Mouse (Mus musculus): Measurements from ENCODE around the gene Akr1d1. TPM values are rescaled to one million over a fixed set of nuclear protein-coding genes. Genes with fewer than 3 reads are reported as not detected.

Akr1d1 gene
- polyA plus RNA-seq (2012; rRNA removed): 18.7 and 19.1 TPM in 2 replicates

- Histone ChIP-seq H3K27me3 (replicated peaks; ENCODE audit: control insufficient read depth, insufficient read depth, low read length) (no peaks in the 10 kb centered on the region), H3K4me1 (ENCODE audit: control insufficient read depth, insufficient read depth, low read length) (peaks cover 7% of the 10 kb centered on the region), H3K4me3 (ENCODE audit: insufficient read depth, low read depth, low read length) (no peak within 1 kb of the TSS), H3K27ac (ENCODE audit: insufficient read depth, low read depth, low read length) (no peak within 1 kb of the TSS), H3K36me3 (ENCODE audit: control insufficient read depth, insufficient read depth, low read length) (no peaks in the 10 kb centered on the region)
- DNase-seq: no peak
- TF ChIP-seq POLR2A (IDR thresholded peaks at IDR 0.05; ENCODE audit: low read depth, low read length): no peak
- no peak for TF ChIP-seq CTCF (conservative IDR thresholded peaks at IDR 0.05; ENCODE audit: insufficient read depth, insufficient read length, low read depth, low read length)
- 97% methylated on average over 4 of the region's 4 CpGs for WGBS
Measured at GRCm38 (mm10) chr6:37529940-37530339, at the start of gene Akr1d1. Gene Akr1d1, plus strand, starts transcription at chr6:37530173.

GRCm38 (mm10) chr6:37481147-37481546 lies 48.8 kb upstream of the Akr1d1 start:
- 65% methylated on average over 3 of the region's 3 CpGs for WGBS
- Histone ChIP-seq H3K4me1 (ENCODE audit: control insufficient read depth, insufficient read depth, low read length) (no peaks in the 10 kb centered on the region), H3K27me3 (replicated peaks; ENCODE audit: control insufficient read depth, insufficient read depth, low read length) (no peaks in the 10 kb centered on the region), H3K27ac (ENCODE audit: insufficient read depth, low read depth, low read length) (no peak overlapping the region), H3K4me3 (ENCODE audit: insufficient read depth, low read depth, low read length) (no peak overlapping the region), H3K36me3 (ENCODE audit: control insufficient read depth, insufficient read depth, low read length) (no peaks in the 10 kb centered on the region)
- TF ChIP-seq POLR2A (IDR thresholded peaks at IDR 0.05; ENCODE audit: low read depth, low read length) (no peak), CTCF (conservative IDR thresholded peaks at IDR 0.05; ENCODE audit: insufficient read depth, insufficient read length, low read depth, low read length) (no peak)
- DNase-seq: no peak

- Histone ChIP-seq H3K27ac (ENCODE audit: insufficient read depth, low read depth, low read length) (no peak overlapping the region), H3K4me1 (ENCODE audit: control insufficient read depth, insufficient read depth, low read length) (no peaks in the 10 kb centered on the region), H3K4me3 (ENCODE audit: insufficient read depth, low read depth, low read length) (no peak overlapping the region), H3K27me3 (replicated peaks; ENCODE audit: control insufficient read depth, insufficient read depth, low read length) (no peaks in the 10 kb centered on the region), H3K36me3 (ENCODE audit: control insufficient read depth, insufficient read depth, low read length) (no peaks in the 10 kb centered on the region)
- TF ChIP-seq POLR2A (IDR thresholded peaks at IDR 0.05; ENCODE audit: low read depth, low read length): no peak
- no peak for TF ChIP-seq CTCF (conservative IDR thresholded peaks at IDR 0.05; ENCODE audit: insufficient read depth, insufficient read length, low read depth, low read length)
- WGBS: 38% methylated on average over 5 of the region's 5 CpGs
- no peak for DNase-seq
Measured at GRCm38 (mm10) chr6:37483262-37483661, 46.7 kb upstream of the Akr1d1 start.

DNA sequence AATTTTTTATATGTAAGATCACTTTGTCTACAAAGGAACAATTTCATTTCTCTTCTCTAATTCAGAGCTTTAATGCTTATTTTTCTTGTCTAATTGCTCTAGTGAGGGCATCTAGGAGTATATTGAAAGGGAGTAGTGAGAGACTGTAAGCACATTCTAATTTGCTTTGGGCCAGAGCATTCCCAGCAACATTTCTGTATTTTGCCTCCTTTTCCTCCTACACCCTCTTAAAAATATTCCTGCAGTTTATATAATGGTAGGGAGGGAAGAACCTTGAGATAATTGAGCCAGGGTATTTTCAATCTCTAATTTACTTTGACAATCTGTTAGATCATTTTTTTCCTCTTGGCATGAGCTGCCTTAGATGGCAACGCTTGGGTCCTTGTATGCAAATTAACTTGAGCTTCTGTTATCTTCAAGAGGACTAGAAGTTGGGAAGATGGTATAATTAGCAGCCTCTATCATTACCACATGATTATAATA lies 45.3 kb upstream of the Akr1d1 start:
- Histone ChIP-seq H3K27ac (ENCODE audit: insufficient read depth, low read depth, low read length) (no peak overlapping the region), H3K4me3 (ENCODE audit: insufficient read depth, low read depth, low read length) (no peak overlapping the region), H3K27me3 (replicated peaks; ENCODE audit: control insufficient read depth, insufficient read depth, low read length) (no peaks in the 10 kb centered on the region), H3K36me3 (ENCODE audit: control insufficient read depth, insufficient read depth, low read length) (no peaks in the 10 kb centered on the region), H3K4me1 (ENCODE audit: control insufficient read depth, insufficient read depth, low read length) (no peaks in the 10 kb centered on the region)
- 63% methylated on average over 1 of the region's 1 CpGs for WGBS
- TF ChIP-seq POLR2A (IDR thresholded peaks at IDR 0.05; ENCODE audit: low read depth, low read length) (no peak), CTCF (conservative IDR thresholded peaks at IDR 0.05; ENCODE audit: insufficient read depth, insufficient read length, low read depth, low read length) (no peak)
- DNase-seq: no peak

DNA sequence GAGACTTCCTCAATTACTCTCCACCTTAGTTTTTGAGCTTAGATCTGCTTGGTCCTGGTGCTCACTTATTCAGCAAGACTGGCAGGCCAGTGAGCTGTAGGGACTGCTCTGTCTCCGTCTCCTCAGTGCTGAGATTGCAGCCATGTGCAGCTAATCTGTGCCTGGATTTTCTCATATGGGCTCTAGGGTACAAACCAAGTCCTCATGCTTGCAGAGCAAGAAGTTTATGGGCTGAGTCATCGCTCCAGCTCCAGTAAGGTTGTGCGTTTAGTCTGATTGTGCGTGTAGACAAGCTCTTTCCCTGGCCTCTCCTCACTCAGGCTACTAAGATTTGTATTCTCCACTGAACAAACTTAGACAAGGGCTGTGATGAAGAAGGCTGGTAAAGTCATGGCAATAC lies 43.5 kb upstream of the Akr1d1 start:
- no peaks in the 10 kb centered on the region for H3K27me3 ChIP-seq (replicated peaks; ENCODE audit: control insufficient read depth, insufficient read depth, low read length)
- no peak overlapping the region for H3K4me3 ChIP-seq (ENCODE audit: insufficient read depth, low read depth, low read length)
- H3K4me1 ChIP-seq (ENCODE audit: control insufficient read depth, insufficient read depth, low read length): no peaks in the 10 kb centered on the region
- no peak overlapping the region for H3K27ac ChIP-seq (ENCODE audit: insufficient read depth, low read depth, low read length)
- TF ChIP-seq CTCF (conservative IDR thresholded peaks at IDR 0.05; ENCODE audit: insufficient read depth, insufficient read length, low read depth, low read length) (no peak), POLR2A (IDR thresholded peaks at IDR 0.05; ENCODE audit: low read depth, low read length) (no peak)
- WGBS: 82% methylated on average over 4 of the region's 4 CpGs
- no peaks in the 10 kb centered on the region for H3K36me3 ChIP-seq (ENCODE audit: control insufficient read depth, insufficient read depth, low read length)
- DNase-seq: no peak

DNA sequence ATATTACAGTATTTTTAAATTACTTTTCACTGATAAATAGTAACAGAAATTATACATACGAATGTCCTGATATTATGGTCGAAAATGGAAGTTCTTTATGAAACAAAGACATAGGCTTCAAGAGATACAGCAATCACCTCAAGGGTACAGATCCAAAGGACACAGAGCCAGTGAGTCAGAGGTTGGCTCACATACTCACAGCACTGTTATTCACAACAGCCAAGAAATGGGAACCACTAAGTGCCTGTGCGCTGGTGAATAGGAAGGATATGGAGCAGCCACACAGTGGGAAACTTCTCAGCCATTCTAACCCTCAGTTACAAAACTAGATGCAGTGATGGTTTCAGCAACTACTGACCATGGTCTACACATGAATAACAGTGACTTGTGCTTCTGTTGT lies 37.7 kb upstream of the Akr1d1 start:
- H3K27me3 ChIP-seq (replicated peaks; ENCODE audit: control insufficient read depth, insufficient read depth, low read length): no peaks in the 10 kb centered on the region
- H3K4me1 ChIP-seq (ENCODE audit: control insufficient read depth, insufficient read depth, low read length): no peaks in the 10 kb centered on the region
- no peak overlapping the region for H3K4me3 ChIP-seq (ENCODE audit: insufficient read depth, low read depth, low read length)
- no peak for DNase-seq
- no peaks in the 10 kb centered on the region for H3K36me3 ChIP-seq (ENCODE audit: control insufficient read depth, insufficient read depth, low read length)
- 98% methylated on average over 3 of the region's 3 CpGs for WGBS
- no peak for TF ChIP-seq POLR2A (IDR thresholded peaks at IDR 0.05; ENCODE audit: low read depth, low read length)
- TF ChIP-seq CTCF (conservative IDR thresholded peaks at IDR 0.05; ENCODE audit: insufficient read depth, insufficient read length, low read depth, low read length): no peak
- H3K27ac ChIP-seq (ENCODE audit: insufficient read depth, low read depth, low read length): no peak overlapping the region

- Histone ChIP-seq H3K27me3 (replicated peaks; ENCODE audit: control insufficient read depth, insufficient read depth, low read length) (no peaks in the 10 kb centered on the region), H3K4me3 (ENCODE audit: insufficient read depth, low read depth, low read length) (no peak overlapping the region), H3K27ac (ENCODE audit: insufficient read depth, low read depth, low read length) (no peak overlapping the region), H3K36me3 (ENCODE audit: control insufficient read depth, insufficient read depth, low read length) (no peaks in the 10 kb centered on the region), H3K4me1 (ENCODE audit: control insufficient read depth, insufficient read depth, low read length) (no peaks in the 10 kb centered on the region)
- no peak for DNase-seq
- 49% methylated on average over 1 of the region's 1 CpGs for WGBS
- TF ChIP-seq POLR2A (IDR thresholded peaks at IDR 0.05; ENCODE audit: low read depth, low read length) (no peak), CTCF (conservative IDR thresholded peaks at IDR 0.05; ENCODE audit: insufficient read depth, insufficient read length, low read depth, low read length) (no peak)
Measured at GRCm38 (mm10) chr6:37494957-37495356, 35.0 kb upstream of the Akr1d1 start.
